Mouse (Mus musculus) stomach, postnatal 0 days (tissue): ENCODE results near the gene Slc22a18. TPM values are rescaled to one million over a fixed set of nuclear protein-coding genes. Genes with fewer than 3 reads are reported as not detected.

ENCODE experiments used
- ATAC-seq: fragments of 200-750 bp; cut with Nextera tagmentation; 2 replicates; pipeline ENCODE4 v1.8.0; 2017; ENCODE audit not compliant: low FRiP score, low TSS enrichment
- DNase-seq: peaks from one replicate; pipeline ENCODE4 v3.0.0-alpha.2; 2016; ENCODE audit warnings: low spot score
- H3K27ac ChIP-seq: fragments of 300-500 bp; sonication (generic); replicated peaks from 2 replicates; pipeline ENCODE4 v1.5.1; 2014; ENCODE audit warnings: mild to moderate bottlenecking, control low read depth
- H3K27me3 ChIP-seq: fragments of 300-500 bp; sonication (generic); 2 replicates; pipeline ENCODE4 v1.6.1; 2014; ENCODE audit warnings: low read length; ENCODE audit not compliant: control insufficient read depth, insufficient read depth
- H3K36me3 ChIP-seq: fragments of 300-500 bp; sonication (generic); 2 replicates; pipeline ENCODE4 v1.6.1; 2014; ENCODE audit warnings: low read length, mixed read lengths; ENCODE audit not compliant: control insufficient read depth, insufficient read depth
- H3K4me1 ChIP-seq: fragments of 300-500 bp; sonication (generic); replicated peaks from 2 replicates; pipeline ENCODE4 v1.6.1; 2014; ENCODE audit warnings: antibody characterized with exemption; ENCODE audit not compliant: control insufficient read depth, insufficient read depth
- H3K4me2 ChIP-seq: fragments of 300-500 bp; sonication (generic); replicated peaks from 2 replicates; pipeline ENCODE4 v1.6.1; 2014; ENCODE audit warnings: low read depth, mild to moderate bottlenecking, control low read depth, moderate library complexity
- H3K4me3 ChIP-seq: fragments of 300-500 bp; sonication (generic); 2 replicates; pipeline ENCODE4 v1.5.1; 2014; ENCODE audit warnings: low read depth, low read length, control low read depth
- H3K9ac ChIP-seq: fragments of 300-500 bp; sonication (generic); 2 replicates; pipeline ENCODE4 v1.6.1; 2014; ENCODE audit warnings: mild to moderate bottlenecking, low read length, control low read depth, mixed read lengths
- H3K9me3 ChIP-seq: fragments of 300-500 bp; sonication (generic); 2 replicates; pipeline ENCODE4 v1.6.1; 2016; ENCODE audit warnings: low read length; ENCODE audit not compliant: control insufficient read depth
- CTCF ChIP-seq: IDR thresholded peaks from 2 replicates; pipeline ENCODE4 v1.5.1; 2016; ENCODE audit warnings: antibody characterized with exemption, low read depth, mild to moderate bottlenecking, moderate library complexity
- EP300 ChIP-seq: optimal IDR thresholded peaks from 2 replicates; pipeline ENCODE3; 2016; ENCODE audit warnings: antibody characterized with exemption
- WGBS: fragments of 180-500 bp; shearing (Covaris S2); extraction: QIAGEN DNeasy Blood & Tissue Kit; methylation state at CpG from one replicate; pipeline ENCODE4 v1.1.7; 2014; 5-methylcytosine and 5-hydroxymethylcytosine counted together
- polyA plus RNA-seq: library from polyadenylated mRNA; unstranded; fragments of >200 nt; fragmentation: Nextera tagmentation; extraction: Ambion mirVana; gene quantifications from 2 replicates; pipeline ENCODE4 v1.2.1, GENCODE M21; 2015

Slc22a18 gene
- polyA plus RNA-seq: 27.0 and 28.1 TPM in 2 replicates

GRCm38 (mm10) chr7:143473347-143474101 lies at the start of gene Slc22a18:
Gene Slc22a18 (plus strand): TSS chr7:143473736.
- Histone ChIP-seq H3K27me3 (no peaks in the 10 kb centered on the region), H3K9ac (peak within 1 kb of the TSS; percentile 41), H3K4me2 (peak within 1 kb of the TSS; percentile 49), H3K36me3 (no peaks in the 10 kb centered on the region), H3K27ac (peak within 1 kb of the TSS; percentile 86), H3K4me1 (0 out of 2 replicates have a peak, but pooled peaks cover 4% of the 10 kb centered on the region), H3K4me3 (peak within 1 kb of the TSS; percentile 29), H3K9me3 (no peaks in the 10 kb centered on the region)
- TF ChIP-seq CTCF (no peak), EP300 (no peak)
- ATAC-seq (peak; percentile 70), DNase-seq (peak; percentile 88)
- WGBS: 25% methylated on average over 4 of the region's 4 CpGs

- Histone ChIP-seq H3K9ac (no peak overlapping the region), H3K27me3 (no peaks in the 10 kb centered on the region), H3K27ac (no peak overlapping the region), H3K9me3 (no peaks in the 10 kb centered on the region), H3K4me2 (no peak overlapping the region), H3K4me1 (no peaks in the 10 kb centered on the region), H3K36me3 (no peaks in the 10 kb centered on the region), H3K4me3 (no peak overlapping the region)
- TF ChIP-seq CTCF: no peak
- no peak for TF ChIP-seq EP300
- DNase-seq (peak; percentile 26), ATAC-seq (no peak)
- WGBS: 63% methylated on average over 23 of the region's 23 CpGs
These were observed 45.3 kb upstream of the Slc22a18 start for GRCm38 (mm10) chr7:143428142-143428813.

- Histone ChIP-seq H3K36me3 (no peaks in the 10 kb centered on the region), H3K27me3 (no peaks in the 10 kb centered on the region), H3K4me3 (no peak overlapping the region), H3K27ac (no peak overlapping the region), H3K4me1 (no peaks in the 10 kb centered on the region), H3K4me2 (no peak overlapping the region), H3K9me3 (no peaks in the 10 kb centered on the region), H3K9ac (no peak overlapping the region)
- 0 out of 2 replicates have a peak, but pooled peaks have one; percentile 25 for ATAC-seq
- TF ChIP-seq CTCF (no peak), EP300 (no peak)
- no peak for DNase-seq
- 57% methylated on average over 2 of the region's 2 CpGs for WGBS
These were observed 44.6 kb upstream of the Slc22a18 start for GRCm38 (mm10) chr7:143428814-143429499.

- H3K4me2 ChIP-seq: no peak overlapping the region
- no peak for TF ChIP-seq CTCF
- TF ChIP-seq EP300: no peak
- H3K4me1 ChIP-seq: no peaks in the 10 kb centered on the region
- WGBS: 71% methylated on average over 1 of the region's 1 CpGs
- no peak overlapping the region for H3K4me3 ChIP-seq
- ATAC-seq (no peak), DNase-seq (no peak)
- no peak overlapping the region for H3K9ac ChIP-seq
- H3K27ac ChIP-seq: no peak overlapping the region
- H3K36me3 ChIP-seq: no peaks in the 10 kb centered on the region
- H3K27me3 ChIP-seq: no peaks in the 10 kb centered on the region
- no peaks in the 10 kb centered on the region for H3K9me3 ChIP-seq
These were observed 40.9 kb upstream of the Slc22a18 start for GRCm38 (mm10) chr7:143432631-143433030.

GRCm38 (mm10) chr7:143433331-143433730 lies 40.2 kb upstream of the Slc22a18 start:
- Histone ChIP-seq H3K9me3 (no peaks in the 10 kb centered on the region), H3K9ac (no peak overlapping the region), H3K4me1 (peaks cover under 1% of the 10 kb centered on the region; the same call in 1 of the 2 replicates), H3K27me3 (no peaks in the 10 kb centered on the region), H3K27ac (no peak overlapping the region), H3K4me3 (no peak overlapping the region), H3K36me3 (no peaks in the 10 kb centered on the region), H3K4me2 (no peak overlapping the region)
- TF ChIP-seq CTCF: no peak
- TF ChIP-seq EP300: no peak
- WGBS: 85% methylated on average over 7 of the region's 7 CpGs
- ATAC-seq (no peak), DNase-seq (no peak)
